10 mouse cellular contexts compared by ENCODE assay signal in the genomic region with DNA sequence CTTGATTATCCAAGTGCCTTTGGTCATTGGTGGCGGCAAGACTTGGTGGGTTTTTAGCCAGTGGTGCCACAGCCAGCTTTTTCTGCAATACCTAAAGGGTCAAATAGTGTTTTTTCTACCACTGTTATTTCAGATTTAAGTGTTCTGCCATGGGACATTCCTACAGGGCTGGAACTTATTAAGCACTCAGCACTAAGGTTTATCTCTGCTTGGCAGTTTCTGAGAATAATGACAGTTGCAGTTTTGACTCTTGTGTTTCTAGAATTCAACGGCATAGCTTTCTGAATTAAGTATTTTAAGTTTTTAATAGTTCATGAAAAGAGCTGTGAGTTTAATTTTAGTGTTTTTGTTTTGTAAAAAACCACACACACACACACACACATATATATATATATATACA. TPM values are rescaled to one million over a fixed set of nuclear protein-coding genes. Genes with fewer than 3 reads are reported as not detected.
DNase-seq lines count a peak whose midpoint lies in the region; ATAC-seq lines count a peak whose summit lies in the region.
"Had no signal": no experiment of that assay in that cellular context is flagged by ENCODE, and none has a peak within 500 bp of the region (broad histone marks: within the 10 kb centered on the region; RNA-seq: fewer than 3 reads in every experiment).

No protein-coding gene starts in this region.

- WGBS in heart, embryonic 12.5 days: 75% methylated on average over 2 of the region's 2 CpGs
- 86% methylated on average over 2 of the region's 2 CpGs for WGBS in hindbrain, embryonic 12.5 days
- 94% methylated on average over 2 of the region's 2 CpGs for WGBS in midbrain, embryonic 10.5 days

- H3K4me2 ChIP-seq in heart, embryonic 12.5 days: peak overlapping the region; percentile 64
- peak overlapping the region; percentile 62 for H3K4me2 ChIP-seq in hindbrain, embryonic 12.5 days (replicated peaks)

- H3K27me3 ChIP-seq in heart, embryonic 12.5 days (replicated peaks): no peaks in the 10 kb centered on the region
- H3K27me3 ChIP-seq in hindbrain, embryonic 12.5 days: no peaks in the 10 kb centered on the region
- no peaks in the 10 kb centered on the region for H3K27me3 ChIP-seq in midbrain, embryonic 10.5 days (ENCODE audit: low read depth, poor library complexity, severe bottlenecking)

- peak overlapping the region; percentile 38 for H3K4me3 ChIP-seq in heart, embryonic 12.5 days
- H3K4me3 ChIP-seq in brown adipose tissue, adult 24 weeks (ENCODE audit: insufficient read depth, low read depth, low read length): peak overlapping the region; percentile 57
- peak overlapping the region; percentile 23 for H3K4me3 ChIP-seq in hindbrain, embryonic 12.5 days
- H3K4me3 ChIP-seq in midbrain, embryonic 10.5 days: peak overlapping the region; percentile 82

- no peak overlapping the region for H3K9ac ChIP-seq in heart, embryonic 12.5 days
- H3K9ac ChIP-seq in hindbrain, embryonic 12.5 days: no peak overlapping the region

- no peaks in the 10 kb centered on the region for H3K36me3 ChIP-seq in heart, embryonic 12.5 days
- H3K36me3 ChIP-seq in hindbrain, embryonic 12.5 days: no peaks in the 10 kb centered on the region
- peaks cover 7% of the 10 kb centered on the region for H3K36me3 ChIP-seq in midbrain, embryonic 10.5 days

- intact Hi-C loops in heart, postnatal 14 days (cut with DNase I): loop anchor here (10.0 kb wide), 1 partner anchor 426 kb away; the partner anchor contains the start of gene Hbp1

- DNase-seq in heart, postnatal 14 days: no peak
- DNase-seq in midbrain, embryonic 10.5 days (ENCODE audit: low spot score): no peak
- no peak for DNase-seq in gastrocnemius, adult 8-10 months (ENCODE audit: low spot score in 2 of 2)
- DNase-seq in urinary bladder, adult 2 months (ENCODE audit: low spot score): no peak
- DNase-seq: cerebellum, adult 8-10 months; thymus, adult 2 months had no signal

- H3K9me3 ChIP-seq in heart, embryonic 12.5 days (replicated peaks): no peaks in the 10 kb centered on the region
- no peaks in the 10 kb centered on the region for H3K9me3 ChIP-seq in hindbrain, embryonic 12.5 days (replicated peaks)
- H3K9me3 ChIP-seq in midbrain, embryonic 10.5 days (replicated peaks): no peaks in the 10 kb centered on the region

- H3K4me1 ChIP-seq in heart, embryonic 12.5 days (replicated peaks): peaks cover 14% of the 10 kb centered on the region
- peaks cover 12% of the 10 kb centered on the region for H3K4me1 ChIP-seq in brown adipose tissue, adult 24 weeks (ENCODE audit: control insufficient read depth, insufficient read depth, insufficient read length, low read length)
- peaks cover 21% of the 10 kb centered on the region for H3K4me1 ChIP-seq in hindbrain, embryonic 12.5 days
- peaks cover 23% of the 10 kb centered on the region for H3K4me1 ChIP-seq in midbrain, embryonic 10.5 days

- ATAC-seq in heart, embryonic 12.5 days (ENCODE audit: insufficient number of reproducible peaks, low FRiP score): no peak
- no peak for ATAC-seq in hindbrain, embryonic 12.5 days (ENCODE audit: low FRiP score)
- ATAC-seq in megakaryocyte progenitor cell, adult 5-6 weeks (replicated peaks; ENCODE audit: poor library complexity): no peak

- no peak overlapping the region for H3K27ac ChIP-seq in heart, embryonic 12.5 days (ENCODE audit: poor library complexity, severe bottlenecking)
- no peak overlapping the region for H3K27ac ChIP-seq in brown adipose tissue, adult 24 weeks (replicated peaks; ENCODE audit: low read depth, low read length)
- H3K27ac ChIP-seq in hindbrain, embryonic 12.5 days: no peak overlapping the region
- no peak overlapping the region for H3K27ac ChIP-seq in midbrain, embryonic 10.5 days (replicated peaks)

RNA-seq across cellular contexts. Expression of gene Ccdc71l, which starts 2.5 kb away (rescaled TPM):
- 5.3 and 5.4 TPM in 2 replicates for polyA plus RNA-seq in heart, embryonic 12.5 days (2016; fragmentation: Nextera tagmentation; extraction: Ambion mirVana)
- total RNA-seq in heart, postnatal 14 days (2021): 10 to 100 TPM; 10.3 to 10.8 TPM
- 5.2 and 7.3 TPM in 2 replicates for polyA plus RNA-seq in brown adipose tissue, adult 24 weeks (2012; ENCODE audit: insufficient read depth, insufficient read length, missing spikeins)
- polyA plus RNA-seq in hindbrain, embryonic 12.5 days (2016; fragmentation: Nextera tagmentation; extraction: Ambion mirVana): 8.0 and 8.2 TPM in 2 replicates
- 1.7 and 2.1 TPM in 2 replicates for polyA plus RNA-seq in midbrain, embryonic 10.5 days (2016; fragmentation: Nextera tagmentation; extraction: Ambion mirVana)
- 14.3 and 16.4 TPM in 2 replicates for total RNA-seq in megakaryocyte progenitor cell, adult 5-6 weeks (2015)
- total RNA-seq in megakaryocyte progenitor cell, adult 5-6 weeks (2017): 16.3 and 17.3 TPM in 2 replicates
- total RNA-seq in gastrocnemius, adult 8-10 months (2022): 1 to 10 TPM; 4.9 to 7.7 (median 5.8) TPM
- 10.3 and 10.4 TPM in 2 replicates for polyA plus RNA-seq in urinary bladder, adult 2 months (2012; rRNA removed)

Comparison
In these comparisons a context has a peak if more than half of its experiments do, and no peak if none do; other contexts are left out.
1. H3K4me3 ChIP-seq: peak in every context shown above with its lines; median percentile 82 in midbrain, embryonic 10.5 days; 57 in brown adipose tissue, adult 24 weeks; 38 in heart, embryonic 12.5 days; 23 in hindbrain, embryonic 12.5 days.